Mouse (Mus musculus): ENCODE results near the gene Nr0b2. TPM values are rescaled to one million over a fixed set of nuclear protein-coding genes. Genes with fewer than 3 reads are reported as not detected.

Gene Nr0b2
- not detected in 4 replicates for total RNA-seq (2023)

DNA sequence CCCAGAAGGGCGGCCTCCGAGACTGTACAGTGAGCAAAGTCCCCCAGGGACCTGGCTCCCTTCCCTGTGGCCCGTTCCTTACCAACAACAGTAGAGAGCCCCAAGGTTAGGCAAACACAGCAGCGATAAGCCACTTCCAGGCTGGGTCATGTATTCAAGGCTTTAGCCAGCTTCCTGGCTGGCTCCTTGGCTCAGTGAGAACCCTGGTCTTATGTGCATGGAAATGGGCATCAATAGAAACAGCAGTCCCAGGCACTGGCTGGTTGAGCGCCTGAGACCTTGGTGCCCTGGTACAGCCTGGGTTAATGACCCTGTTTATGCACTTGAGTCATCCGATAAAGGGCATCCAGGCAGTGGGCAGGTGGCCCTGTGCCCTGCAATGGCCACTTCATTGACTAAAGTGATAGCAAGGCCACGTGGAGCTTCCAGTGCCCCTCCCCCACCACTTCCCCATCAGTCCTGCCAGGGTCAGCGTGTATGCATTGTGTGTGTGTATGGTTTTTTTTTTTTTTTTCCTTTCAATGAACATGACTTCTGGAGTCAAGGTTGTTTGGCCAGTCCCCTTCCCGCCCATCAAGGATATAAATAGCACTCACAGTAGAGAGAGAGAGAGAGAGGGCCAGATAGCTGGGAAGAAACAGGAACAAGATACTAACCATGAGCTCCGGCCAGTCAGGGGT, at the start of gene Nr0b2:
Nr0b2 (plus strand) TSS at position 609 of the 680 bp plus-strand sequence.

DNA sequence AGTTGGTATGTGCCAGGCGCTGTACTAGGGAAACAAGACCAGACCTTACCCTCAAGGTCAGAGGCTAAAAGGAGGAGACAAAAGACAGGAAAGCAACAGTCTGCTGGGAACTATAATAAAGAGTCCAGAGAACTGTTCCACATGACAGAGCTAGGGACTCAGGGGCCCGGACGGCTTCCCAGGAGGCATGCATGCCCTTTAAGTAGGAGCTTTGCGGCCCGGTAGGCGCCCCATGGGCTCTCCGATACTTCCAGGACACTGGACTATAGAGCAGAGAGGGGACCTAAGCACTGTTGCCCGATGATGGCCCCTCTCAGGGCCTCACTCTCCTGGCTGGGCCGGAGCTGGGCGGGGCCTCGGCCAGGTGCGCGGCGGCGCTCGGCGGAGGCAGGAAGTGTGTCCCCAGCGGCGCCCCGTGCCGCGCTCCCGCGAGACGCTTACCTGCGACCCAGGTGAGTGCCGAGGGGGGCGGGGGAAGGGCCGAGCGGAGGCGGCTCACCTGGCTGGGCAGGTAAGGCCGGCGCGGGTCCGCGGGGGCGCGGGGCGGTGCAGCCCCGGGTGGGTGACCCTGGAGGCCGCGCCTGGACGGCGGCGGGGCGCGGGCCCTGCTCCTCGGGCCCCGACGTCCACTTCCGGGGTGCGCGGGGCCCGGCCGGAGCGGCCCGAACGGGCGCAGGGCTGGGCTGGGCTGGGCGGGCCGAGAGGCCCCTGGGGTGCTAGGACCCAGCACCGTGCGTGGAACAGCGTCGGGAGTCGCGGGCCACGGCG, 34.4 kb upstream of the Nr0b2 start, which contains the start of gene Kdf1:
Kdf1 (plus strand) TSS at position 363 of the 768 bp plus-strand sequence.

DNA sequence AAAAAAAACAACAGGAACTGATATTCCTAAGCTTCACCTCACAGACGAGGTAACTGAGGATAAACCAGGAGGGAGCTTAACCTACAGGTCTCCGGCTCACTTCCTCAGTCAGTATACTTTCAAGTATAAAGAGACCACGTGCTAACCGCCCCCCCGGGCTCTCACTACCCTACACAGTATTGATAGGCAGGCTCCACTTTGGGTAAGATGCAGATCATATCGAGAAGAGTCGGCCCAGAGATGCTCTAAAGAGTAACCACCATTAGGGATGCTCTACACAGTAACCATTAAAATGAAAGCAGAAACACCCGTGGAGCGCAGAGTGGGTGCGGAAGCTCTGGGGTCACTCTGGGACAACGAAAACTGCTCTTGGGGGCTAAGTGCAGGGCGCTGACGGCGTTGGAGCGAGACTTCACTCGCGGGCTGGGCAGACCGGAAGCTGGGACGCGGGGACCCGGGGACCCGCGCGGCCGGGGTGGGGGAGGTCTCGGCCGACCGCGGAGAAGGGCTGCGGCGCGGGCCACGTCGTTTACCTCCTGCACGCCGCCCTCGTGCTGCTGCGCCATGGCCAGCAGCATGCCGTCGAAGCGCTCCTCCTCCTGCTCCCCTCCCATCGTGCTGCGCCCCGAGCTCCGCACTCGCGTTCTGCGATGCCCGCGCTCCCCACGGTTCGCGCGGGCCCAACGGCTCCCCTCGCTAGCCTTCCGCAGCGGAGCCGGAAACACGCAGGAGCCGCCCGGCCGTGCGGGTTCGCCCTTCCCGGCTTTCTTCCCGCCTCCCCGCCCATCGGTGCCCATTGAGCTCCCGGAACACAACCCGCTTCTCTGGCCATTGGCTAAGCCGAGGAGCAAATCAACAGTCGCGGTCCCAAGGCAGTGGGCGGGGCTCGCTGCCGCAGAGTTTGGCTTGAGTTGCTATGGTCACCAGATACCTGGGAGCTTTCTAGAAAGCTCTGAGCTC, 7.6 kb upstream of the Nr0b2 start, which contains the start of gene Nudc:
Nudc (minus strand) TSS at position 725 of the 960 bp plus-strand sequence.

DNA sequence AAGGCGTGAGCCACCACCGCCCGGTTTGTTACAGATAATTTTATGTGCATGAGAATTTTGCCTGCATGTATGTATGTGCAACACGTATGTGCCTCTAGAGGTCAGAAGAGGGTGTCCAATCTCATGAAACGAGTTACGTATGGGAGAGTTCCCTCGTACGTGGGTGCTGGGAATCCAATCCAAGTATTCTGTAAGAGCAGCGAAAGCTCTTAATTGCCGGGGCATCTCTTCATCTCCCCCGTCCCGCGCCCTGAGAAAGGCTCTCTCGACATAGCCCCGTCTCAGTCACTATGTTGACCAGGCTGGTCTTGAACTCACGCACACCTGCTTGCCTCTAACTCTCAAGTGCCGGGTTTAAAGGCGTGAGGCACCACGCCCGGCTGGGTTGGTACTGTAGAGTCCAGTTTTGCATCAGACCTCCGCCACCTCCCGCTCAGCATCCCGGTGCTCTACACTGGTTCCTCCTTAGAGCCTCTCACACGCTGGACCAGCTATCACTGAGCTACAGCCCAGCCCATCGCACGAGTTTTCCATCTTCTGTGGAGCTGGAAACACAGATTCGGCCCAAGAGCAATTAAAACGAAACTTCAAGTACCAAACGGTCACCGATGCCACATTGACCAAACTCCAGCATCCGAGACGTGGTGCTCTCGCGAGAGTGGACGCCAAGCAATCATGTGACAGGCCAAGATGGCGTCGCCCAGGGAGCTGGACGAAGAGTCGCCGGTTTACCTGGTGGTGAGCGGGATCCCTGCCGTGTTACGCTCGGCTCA, 21.1 kb downstream of the Nr0b2 start, which contains the start of gene Gpatch3:
Gpatch3 (plus strand) TSS at position 676 of the 773 bp plus-strand sequence.

DNA sequence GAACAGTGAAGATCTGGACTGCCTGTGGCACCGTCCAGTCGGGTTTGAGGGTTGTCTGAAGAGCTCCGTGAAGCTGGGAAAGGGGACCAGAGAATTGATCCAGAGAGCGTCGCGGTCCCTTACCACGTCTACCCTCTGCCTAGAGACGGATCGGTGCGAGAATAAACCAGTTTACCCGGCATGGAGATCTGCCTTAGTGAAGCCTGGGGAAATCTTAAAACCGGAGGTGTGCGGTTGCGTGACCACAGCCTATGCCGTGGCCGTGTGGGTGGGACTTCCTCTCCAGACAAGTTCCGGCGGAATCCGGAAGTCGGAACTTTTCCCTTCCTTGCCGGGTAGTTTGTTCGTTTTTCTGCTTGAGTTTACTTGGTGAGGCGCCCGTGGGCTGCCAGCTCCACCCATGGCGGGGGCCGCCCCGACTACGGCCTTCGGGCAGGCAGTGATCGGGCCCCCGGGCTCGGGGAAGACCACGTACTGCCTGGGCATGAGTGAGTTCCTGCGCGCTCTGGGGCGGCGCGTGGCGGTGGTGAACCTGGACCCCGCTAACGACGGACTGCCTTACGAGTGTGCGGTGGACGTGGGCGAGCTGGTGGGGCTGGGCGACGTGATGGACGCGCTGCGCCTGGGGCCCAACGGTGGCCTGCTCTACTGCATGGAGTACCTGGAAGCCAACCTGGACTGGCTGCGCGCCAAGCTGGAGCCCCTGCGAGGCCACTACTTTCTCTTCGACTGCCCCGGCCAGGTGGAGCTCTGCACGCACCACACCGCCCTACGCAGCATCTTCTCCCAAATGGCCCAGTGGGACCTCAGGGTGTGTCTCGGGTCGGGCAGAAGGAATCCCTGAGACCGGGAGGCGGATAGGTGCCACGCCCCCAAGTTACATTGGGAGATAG, 31.1 kb downstream of the Nr0b2 start, which contains the start of gene Gpn2:
Gpn2 (plus strand) TSS at position 304 of the 893 bp plus-strand sequence.

DNA sequence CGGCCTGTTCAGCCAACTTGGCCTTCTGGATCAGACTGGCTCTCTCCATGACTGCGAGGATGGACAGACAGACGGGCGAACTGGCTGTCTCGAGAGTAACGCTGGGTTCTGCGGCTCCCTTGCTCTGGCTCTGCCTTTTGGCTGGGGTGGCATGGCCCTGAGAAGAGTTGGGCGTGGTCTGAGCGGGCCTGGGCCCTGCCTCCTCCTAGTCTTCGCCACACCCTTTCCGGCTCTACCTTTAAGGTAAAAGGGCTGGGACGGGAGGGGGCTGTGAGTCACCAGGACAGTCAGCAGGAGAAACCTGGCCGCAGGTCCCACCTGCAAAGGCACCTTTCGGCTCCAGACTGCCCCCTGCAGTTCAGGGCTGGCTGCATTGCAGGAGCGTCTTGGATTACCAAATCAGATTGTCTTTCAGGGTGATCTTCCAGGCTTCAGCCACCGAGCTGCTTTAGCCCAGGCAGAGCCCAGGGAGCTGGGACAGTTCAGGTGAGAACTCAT, 48.6 kb downstream of the Nr0b2 start, which contains the start of gene Sfn:
Sfn (minus strand) TSS at position 448 of the 498 bp plus-strand sequence.

Other genes with a start within 250 kb of the Nr0b2 start
- 36.9 to 42.9 TPM (median 39.9 TPM) in 4 replicates for gene Wdtc1, start 199.9 kb upstream of the Nr0b2 start, total RNA-seq (2023)
- gene Slc9a1, start 183.7 kb upstream of the Nr0b2 start, total RNA-seq (2023) = 49.4 to 53.7 TPM (median 51.1 TPM) in 4 replicates
- gene Tent5b, start 73.2 kb upstream of the Nr0b2 start, total RNA-seq (2023) = not detected in 4 replicates
- not detected in 4 replicates for gene Trnp1, start 54.8 kb upstream of the Nr0b2 start, total RNA-seq (2023)
- gene Kdf1, start 34.4 kb upstream of the Nr0b2 start, total RNA-seq (2023) = 0.24 TPM in 1 of 4 replicates, not detected in the others
- 95.5 to 116 TPM (median 105 TPM) in 4 replicates for gene Nudc, start 7.4 kb upstream of the Nr0b2 start, total RNA-seq (2023)
- 29.0 to 32.7 TPM (median 31.2 TPM) in 4 replicates for gene Gpatch3, start 21.4 kb downstream of the Nr0b2 start, total RNA-seq (2023)
- 22.5 to 27.9 TPM (median 25.7 TPM) in 4 replicates for gene Gpn2, start 31.0 kb downstream of the Nr0b2 start, total RNA-seq (2023)
- gene Sfn, start 48.8 kb downstream of the Nr0b2 start, total RNA-seq (2023) = 52.4 to 56.8 TPM (median 53.5 TPM) in 4 replicates
- gene Zdhhc18, start 96.8 kb downstream of the Nr0b2 start, total RNA-seq (2023) = 256 to 275 TPM (median 267 TPM) in 4 replicates
- gene Pigv, start 119.3 kb downstream of the Nr0b2 start, total RNA-seq (2023) = 15.6 to 23.0 TPM (median 22.3 TPM) in 4 replicates
- gene Arid1a, start 203.4 kb downstream of the Nr0b2 start, total RNA-seq (2023) = 322 to 337 TPM (median 331 TPM) in 4 replicates